Mouse (Mus musculus) adrenal gland, adult 8-10 months (tissue): ENCODE results near the gene Bach2. TPM values are rescaled to one million over a fixed set of nuclear protein-coding genes. Genes with fewer than 3 reads are reported as not detected.
A peak's percentile ranks its signal among the peaks of the same experiment; 100 is the strongest.

Experiments used
- DNase-seq: peaks from one replicate; pipeline ENCODE4 v3.0.0; 2022
- total RNA-seq, 4 experiments: library from RNA; stranded (reverse); gene quantifications; 2 replicates each; pipeline ENCODE4 v1.2.4; 2022

The Bach2 gene
- total RNA-seq, 4 experiments from 2014 or later = 2.8 to 3.3 (median 3.0) TPM

GRCm38 (mm10) chr4:32330584-32331314 is 92.1 kb downstream of the Bach2 start:
- no peak for DNase-seq

DNA sequence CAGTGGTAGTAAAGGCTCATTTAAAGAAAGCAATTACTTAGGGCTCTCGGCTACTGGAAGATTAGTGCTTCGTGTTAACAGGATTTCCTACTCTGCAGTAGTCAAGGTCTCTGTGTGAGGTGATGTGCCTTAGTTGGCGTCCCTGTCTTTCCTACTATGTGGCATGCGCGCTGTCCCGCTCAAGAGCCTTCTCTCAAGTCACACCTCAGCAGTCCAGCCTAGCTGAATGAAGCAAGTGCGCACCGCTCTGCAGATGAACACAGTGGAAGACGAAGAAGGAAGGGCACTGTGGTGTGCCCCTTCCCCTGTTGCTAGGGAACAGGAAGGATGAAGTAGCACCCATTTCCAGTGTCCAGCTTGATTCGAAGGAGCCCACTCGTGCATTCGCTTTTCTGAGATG is 93.4 kb downstream of the Bach2 start:
- no peak for DNase-seq

DNA sequence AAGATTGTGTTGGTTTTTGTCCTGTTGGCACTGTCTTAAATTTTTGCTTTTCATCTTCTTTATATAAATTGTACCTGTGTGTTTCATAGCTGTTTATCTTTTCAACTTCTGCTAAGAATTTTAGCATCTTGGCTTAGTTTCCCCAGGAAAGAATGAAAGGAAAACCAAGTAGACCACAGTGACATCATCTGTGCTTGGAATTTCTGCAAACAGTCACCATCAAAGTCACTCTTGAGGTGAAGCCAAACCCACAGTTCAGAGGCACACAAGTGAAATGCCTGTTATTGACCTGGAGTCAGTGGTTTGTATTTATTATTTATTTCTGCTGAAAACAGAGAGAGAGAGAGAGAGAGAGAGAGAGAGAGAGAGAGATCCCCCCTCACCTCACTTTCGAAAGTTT is 95.5 kb downstream of the Bach2 start:
- no peak for DNase-seq

DNA sequence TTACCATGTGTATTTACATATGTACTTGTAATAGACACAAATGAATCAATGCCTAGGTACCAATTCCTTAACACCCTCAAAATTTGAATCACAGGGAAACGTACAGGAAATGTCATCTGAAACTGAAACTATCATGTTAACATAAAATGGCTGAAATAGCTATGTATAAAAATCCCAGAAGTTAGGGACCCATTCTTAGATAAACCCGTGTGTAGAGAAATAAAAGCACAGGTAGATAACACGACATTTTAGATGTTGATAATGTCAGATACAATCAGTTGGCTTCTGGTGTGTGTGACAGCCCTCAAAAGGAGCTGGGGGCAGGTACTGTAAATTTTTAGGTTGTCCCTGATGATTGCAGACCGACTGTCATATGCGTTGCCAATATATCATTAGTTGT is 96.2 kb downstream of the Bach2 start:
- no peak for DNase-seq

DNA sequence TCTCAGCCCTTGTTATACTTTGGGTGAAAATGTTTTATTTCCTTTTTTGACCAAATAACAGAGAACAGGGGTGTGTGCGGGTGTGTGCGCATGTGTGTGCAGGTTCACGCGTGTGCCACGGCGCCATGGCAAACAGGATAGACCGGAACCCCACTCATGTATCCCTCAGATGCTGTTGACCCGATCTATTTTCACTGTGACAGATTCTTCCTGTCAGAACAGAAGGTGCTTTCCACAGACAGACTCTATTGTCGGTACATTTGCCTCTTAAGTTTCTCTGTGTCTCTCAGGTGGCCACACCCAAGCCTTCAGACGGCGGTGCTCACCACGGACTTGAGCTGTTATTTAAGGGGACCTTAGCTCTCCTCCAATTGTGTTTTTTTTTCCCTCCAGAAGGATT is 97.1 kb downstream of the Bach2 start:
- no peak for DNase-seq

DNA sequence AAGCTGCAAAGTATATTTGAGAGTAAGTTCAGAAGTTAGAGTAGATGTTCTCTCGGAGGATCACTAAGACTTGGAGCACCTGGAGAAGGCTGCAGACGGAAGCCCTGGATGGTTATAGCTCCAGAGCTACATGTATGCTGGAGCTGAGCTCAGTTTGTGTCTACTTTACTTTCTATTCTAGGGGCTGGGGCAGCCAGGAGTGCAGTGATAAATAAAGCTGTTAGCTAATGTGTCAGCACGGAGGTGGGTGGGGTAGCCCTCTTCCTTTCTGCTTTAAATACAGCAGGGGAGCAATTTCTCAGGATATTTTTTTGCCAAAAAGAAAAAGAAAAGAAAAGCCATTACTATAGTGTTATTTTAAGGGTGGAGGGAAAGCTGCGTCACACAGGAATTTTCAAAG is 98.0 kb downstream of the Bach2 start:
- DNase-seq = no peak

- DNase-seq = peak; percentile 36
Observed at GRCm38 (mm10) chr4:32337638-32338037, 99.0 kb downstream of the Bach2 start.

- DNase-seq = no peak
Observed at GRCm38 (mm10) chr4:32338451-32338850, 99.8 kb downstream of the Bach2 start.

DNA sequence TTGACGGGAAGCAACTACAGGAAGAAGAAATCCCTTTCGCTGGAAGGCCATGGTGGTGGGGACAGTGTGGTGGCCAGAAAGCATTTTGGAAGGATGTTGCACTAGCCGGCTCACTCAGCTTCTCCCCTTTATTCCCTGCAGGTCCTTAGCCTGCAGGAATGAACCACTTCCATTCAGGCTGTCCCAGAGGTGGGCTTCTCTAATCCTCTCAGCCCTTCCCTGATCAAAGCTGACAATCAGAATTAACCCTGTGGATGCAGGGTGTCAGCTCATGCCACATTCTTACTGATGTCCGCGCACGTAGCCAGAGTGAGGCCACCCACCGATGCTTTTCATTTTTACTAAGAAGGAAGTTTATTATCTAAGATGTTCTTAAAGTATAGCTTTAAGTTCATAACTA is 102.2 kb downstream of the Bach2 start:
- DNase-seq = no peak

- DNase-seq = no peak
Observed at GRCm38 (mm10) chr4:32342269-32342668, 103.7 kb downstream of the Bach2 start.

- DNase-seq = no peak
Observed at GRCm38 (mm10) chr4:32343256-32344165, 104.9 kb downstream of the Bach2 start.

- DNase-seq = no peak
Observed at GRCm38 (mm10) chr4:32344276-32344675, 105.7 kb downstream of the Bach2 start.

- no peak for DNase-seq
Observed at GRCm38 (mm10) chr4:32347202-32347601, 108.6 kb downstream of the Bach2 start.

DNA sequence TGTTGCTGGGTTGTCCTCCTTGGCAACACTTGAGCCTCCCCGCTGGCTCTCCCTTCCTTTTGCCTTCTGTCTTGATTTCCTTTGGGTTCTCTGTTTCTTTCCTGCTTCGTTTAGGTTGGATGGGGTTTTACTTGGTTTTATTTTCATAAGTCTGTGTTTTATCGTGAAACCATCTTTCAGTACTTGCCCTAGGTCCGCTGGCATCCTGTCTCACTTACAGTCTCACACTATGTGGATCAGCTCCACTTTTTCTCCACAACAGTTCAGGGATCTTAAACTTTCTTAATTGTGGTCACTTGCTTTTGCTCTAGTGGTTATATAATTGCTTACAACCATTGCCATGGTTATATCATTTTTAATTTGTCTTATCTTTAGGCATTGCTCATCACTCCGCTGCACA is 109.1 kb downstream of the Bach2 start:
- no peak for DNase-seq

GRCm38 (mm10) chr4:32349361-32349760 is 110.8 kb downstream of the Bach2 start:
- no peak for DNase-seq

- DNase-seq = no peak
Observed at GRCm38 (mm10) chr4:32351236-32351635, 112.6 kb downstream of the Bach2 start.

- no peak for DNase-seq
Observed at GRCm38 (mm10) chr4:32351661-32352246, 113.2 kb downstream of the Bach2 start.

DNA sequence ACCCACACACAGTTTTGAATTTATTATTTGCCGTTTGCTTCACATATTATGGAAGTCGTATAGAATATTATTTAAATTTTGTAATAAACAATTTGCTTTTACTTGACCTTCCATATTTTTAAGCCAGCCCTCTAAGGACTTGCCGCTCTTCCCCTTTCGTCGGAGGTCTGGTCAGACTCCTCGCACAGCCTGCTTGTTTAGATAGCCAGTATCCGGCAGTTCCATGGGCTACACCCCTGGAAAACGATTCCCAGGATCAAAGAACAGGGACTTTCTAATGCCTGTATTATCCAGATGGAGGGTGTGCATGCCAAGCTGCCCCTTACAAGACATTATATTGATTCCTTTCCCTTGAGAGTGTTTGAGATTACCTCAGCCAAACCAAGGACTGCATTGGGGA is 113.8 kb downstream of the Bach2 start:
- DNase-seq = no peak

DNA sequence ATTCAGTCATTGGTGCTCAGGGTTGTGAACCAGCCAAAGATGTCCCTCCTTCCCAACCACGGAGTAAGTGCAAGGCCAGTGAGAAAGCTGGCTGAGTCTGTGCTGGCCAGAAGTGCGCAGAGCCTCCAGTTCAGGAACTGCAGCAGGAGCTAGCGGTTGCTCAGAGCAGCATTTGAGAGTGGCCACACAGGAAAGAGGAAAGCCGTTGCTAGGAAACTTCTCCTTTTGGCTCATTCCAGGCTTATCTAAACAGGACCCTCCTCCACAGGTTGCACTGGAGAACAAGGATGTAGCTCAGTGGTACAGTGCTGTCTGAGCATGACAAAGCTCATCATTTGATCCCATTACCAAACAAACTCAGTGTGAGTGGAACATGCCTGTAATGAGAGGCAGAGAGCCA is 114.2 kb downstream of the Bach2 start:
- DNase-seq = no peak

GRCm38 (mm10) chr4:32355935-32356617 is 117.5 kb downstream of the Bach2 start:
- DNase-seq = no peak

DNA sequence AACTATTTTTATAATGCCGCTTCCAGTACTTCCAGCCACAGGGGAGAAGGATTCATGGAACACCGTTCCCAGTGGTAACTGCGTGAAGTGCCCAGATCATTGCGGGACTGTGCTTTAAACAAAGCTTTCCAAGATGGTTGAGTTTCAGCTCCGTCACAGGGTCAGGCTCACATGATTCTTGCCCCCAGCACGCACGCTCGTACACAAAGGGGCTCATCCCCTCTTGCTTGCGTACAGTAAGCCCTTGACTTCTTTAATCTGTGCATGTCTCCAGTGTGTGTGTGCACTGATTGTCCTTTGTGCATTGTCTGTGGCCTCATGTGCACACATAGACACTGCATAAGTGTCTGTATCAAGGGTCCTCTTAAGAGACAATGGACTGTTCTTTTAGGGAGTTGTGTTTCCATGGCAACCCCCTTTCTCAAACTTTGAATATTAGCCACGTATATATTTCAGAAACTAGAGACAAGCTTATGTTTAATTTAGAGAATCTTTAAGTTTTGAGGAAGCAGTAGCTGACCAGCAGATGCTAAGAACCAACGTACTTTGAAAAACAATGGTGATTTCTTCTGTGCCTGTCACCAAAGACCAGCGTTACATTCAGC is 119.5 kb downstream of the Bach2 start:
- DNase-seq = no peak
